Mouse (Mus musculus) ES-E14 (cell line): Measurements from ENCODE around the gene A830031A19Rik.

Experiments used
- CHD2 ChIP-seq: IDR thresholded peaks from 2 replicates; pipeline ENCODE4 v1.6.1; 2014; ENCODE audit warnings: mild to moderate bottlenecking, low read depth, low read length, inconsistent platforms
- HCFC1 ChIP-seq: IDR thresholded peaks from 2 replicates; pipeline ENCODE4 v1.6.1; 2012; ENCODE audit warnings: low read length, inconsistent platforms, borderline replicate concordance; ENCODE audit not compliant: insufficient read depth
- MAFK ChIP-seq: IDR thresholded peaks from 2 replicates; pipeline ENCODE4 v1.6.1; 2014; ENCODE audit warnings: mild to moderate bottlenecking, low read depth, low read length, inconsistent platforms; ENCODE audit not compliant: insufficient read depth
- ZC3H11A ChIP-seq: IDR thresholded peaks from 2 replicates; pipeline ENCODE4 v1.6.1; 2012; ENCODE audit warnings: low read depth, mild to moderate bottlenecking, inconsistent platforms, low read length, borderline replicate concordance
- ZNF384 ChIP-seq: IDR thresholded peaks from 2 replicates; pipeline ENCODE4 v1.6.1; 2012; ENCODE audit warnings: low read depth, low read length, inconsistent platforms

GRCm38 (mm10) chr11:24062495-24063096 is 12.3 kb downstream of the A830031A19Rik start:
- TF ChIP-seq CHD2 (no peak), ZNF384 (no peak), ZC3H11A (no peak), HCFC1 (no peak), MAFK (no peak)
